Mouse (Mus musculus): ENCODE data around the gene Helz2. TPM values are rescaled to one million over a fixed set of nuclear protein-coding genes. Genes with fewer than 3 reads are reported as not detected.

The Helz2 gene
- total RNA-seq (2023) = 10 to 100 TPM; 48.9 to 62.2 TPM

DNA sequence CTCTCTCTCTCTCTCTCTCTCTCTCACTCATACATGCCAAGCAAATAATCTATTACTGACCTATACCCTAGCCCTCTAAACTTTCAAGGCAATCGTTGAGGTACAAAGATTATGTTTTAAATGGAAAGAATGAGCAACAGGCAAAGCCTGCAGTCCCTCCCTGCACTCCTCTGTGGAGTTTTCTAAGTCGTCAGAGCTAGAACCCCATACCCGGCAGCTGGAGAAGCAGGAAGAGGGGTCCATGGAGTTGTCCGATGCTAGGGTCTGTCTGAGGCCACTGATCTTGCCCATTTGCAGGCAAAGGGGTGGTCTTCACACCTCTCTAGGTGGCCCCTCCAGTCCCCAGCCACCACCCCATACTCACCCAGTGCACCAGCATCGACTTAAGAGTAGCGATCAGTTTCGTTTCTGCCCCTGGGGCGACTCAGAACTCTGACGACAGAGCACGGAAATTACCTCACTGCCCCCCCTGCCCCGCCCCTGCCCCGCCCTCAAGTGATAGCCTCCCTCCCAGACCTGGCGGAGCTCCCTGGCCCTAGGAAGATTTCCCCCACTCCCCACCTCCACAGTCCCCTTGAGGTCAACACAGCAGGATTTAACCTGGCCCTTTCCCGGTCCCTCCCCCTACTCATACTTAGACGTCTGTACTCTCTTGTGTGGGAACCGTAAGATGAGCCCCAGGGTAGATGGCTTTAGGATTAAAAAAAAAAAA, at the start of gene Helz2:
TSS of gene Helz2 (minus strand) at position 426 of the 712 bp plus-strand sequence.

DNA sequence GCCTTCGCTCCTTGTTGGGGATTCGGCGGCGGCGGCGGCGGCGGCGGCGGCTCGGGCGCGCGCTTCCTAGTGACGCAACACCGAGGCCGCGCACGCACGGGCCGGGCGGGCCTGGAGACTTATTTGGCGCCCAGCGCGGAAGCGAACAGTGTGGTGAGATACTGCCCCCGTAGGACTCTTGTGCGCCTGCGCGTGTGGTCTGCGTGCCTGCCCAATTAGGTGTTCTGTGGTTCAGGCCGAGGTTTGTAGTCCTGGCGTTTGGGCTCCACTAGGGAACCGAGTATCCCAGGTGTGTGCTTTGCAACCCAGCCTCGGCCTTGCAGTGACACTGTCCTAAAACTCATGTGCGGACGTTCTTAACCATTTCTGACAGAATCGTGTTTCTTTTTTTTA, 46.1 kb upstream of the Helz2 start, which contains the start of gene Gmeb2:
TSS of gene Gmeb2 (minus strand) at position 78 of the 393 bp plus-strand sequence.

DNA sequence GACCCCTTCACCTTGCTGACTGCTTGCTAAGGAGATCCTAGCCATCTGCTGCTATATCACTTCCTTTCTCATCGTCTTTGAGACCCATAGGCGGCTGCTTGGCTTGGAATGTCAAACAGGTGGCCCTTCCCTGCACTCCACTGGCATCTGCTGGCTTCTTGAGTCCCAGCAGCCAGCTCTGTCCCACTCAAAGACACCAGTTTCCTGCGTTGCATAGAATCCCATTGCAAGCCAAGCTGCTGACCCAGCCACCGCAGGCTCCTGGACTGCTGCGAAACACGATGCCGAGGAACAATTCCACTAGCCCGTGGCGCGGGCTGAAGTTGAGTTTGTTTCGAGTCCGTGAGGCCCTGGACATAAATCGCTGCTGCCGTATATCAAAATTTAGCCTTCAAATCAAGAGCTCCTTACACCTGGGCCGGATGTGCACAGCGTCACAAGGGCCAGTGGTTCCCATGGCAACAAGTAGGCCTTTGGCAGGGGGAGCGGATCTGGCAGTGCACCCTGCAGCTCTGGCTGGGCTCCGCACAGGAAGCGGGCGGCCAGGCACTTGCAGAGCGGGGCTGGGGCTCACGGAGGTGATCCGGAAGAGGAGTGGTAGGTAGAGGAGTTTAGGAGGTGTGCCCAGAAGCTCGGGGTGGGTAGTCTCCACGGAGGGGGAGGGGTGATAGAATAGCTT, 22.1 kb downstream of the Helz2 start, which contains the start of gene Fndc11:
TSS of gene Fndc11 (plus strand) at position 476 of the 679 bp plus-strand sequence.

DNA sequence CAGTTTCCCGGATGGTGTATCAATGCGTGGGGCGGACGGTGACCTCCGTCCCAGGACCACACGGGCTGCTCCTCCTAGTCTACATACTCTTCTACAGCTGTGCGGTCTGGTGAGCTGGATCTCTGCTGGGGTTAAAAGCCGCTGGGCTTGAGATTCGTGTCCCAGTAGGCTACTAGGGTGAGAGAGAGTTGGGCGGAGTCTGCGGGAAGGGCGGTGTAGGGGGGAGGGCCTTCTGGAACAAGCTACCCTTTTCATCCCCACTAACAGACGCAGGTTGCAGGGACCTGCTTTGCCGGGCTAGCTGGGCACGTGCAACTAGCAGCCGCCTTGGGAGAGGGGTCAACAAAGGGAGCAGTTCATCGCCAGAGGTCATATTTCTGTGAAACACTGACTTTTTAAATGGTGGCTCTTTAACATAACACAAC, 28.8 kb downstream of the Helz2 start, which contains the start of gene Srms:
TSS of gene Srms (minus strand) at position 165 of the 425 bp plus-strand sequence.

DNA sequence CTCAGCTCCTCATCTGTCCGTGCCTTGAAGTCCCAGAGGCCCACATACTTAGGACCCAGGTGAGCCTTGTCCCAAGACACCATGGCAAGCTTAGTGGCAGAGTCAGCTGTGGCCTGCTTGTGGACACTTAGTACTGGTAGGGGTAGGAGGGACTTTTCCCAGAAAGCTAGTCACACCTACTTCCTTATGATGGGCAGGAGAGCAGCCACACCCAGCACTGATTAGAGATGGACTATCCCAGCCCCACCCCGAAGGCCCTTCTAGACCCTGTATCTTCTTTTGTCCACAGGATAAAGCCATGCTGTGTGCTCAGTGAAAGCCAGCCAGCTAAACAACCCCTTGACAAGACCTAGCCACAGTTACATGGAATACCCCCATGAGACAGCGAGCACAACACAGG, 39.4 kb downstream of the Helz2 start, which contains the start of gene Ptk6:
TSS of gene Ptk6 (minus strand) at position 368 of the 400 bp plus-strand sequence.

DNA sequence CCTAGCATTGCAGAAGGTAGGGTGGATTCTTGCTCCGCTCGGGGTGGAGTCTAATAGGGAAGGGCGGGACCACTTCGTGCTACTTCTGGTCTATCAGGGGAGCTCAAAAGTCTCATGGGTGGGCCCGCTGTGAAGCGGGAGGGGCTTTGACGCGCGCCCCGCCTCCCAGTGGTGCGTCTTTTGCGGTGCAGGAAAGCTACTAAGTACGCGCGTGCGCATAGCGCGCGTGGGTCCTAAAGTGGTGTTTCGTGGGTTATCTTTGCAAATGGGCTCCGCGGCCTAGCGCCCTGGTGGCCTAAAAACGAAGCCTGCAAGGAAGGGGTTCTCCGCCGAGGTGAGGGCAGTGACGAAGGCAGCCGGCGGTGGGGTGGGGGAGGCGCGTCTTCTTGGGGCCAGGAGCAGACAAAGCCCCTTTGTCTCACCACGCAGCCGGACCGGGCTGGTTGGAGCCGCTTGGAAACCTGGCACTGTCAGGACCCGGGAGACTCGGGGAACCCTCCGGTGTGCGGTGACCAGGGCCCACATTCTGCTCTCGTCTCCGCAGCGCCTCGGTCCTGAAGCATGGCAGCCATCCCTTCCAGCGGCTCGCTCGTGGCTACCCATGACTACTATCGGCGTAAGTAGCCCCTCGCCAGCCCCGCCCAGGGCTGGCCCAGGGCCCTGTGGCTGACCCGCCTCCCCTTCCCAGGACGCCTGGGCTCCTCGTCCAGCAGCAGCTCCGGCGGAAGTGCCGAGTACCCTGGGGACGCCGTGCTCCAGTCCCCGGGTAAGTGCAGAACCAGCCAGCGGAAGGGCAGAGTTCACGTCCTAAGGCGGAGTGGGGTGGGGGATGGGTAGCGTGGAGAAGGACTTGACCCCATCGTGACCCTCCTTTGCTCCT, 54.5 kb downstream of the Helz2 start, which contains the start of gene Ppdpf:
TSS of gene Ppdpf (plus strand) at position 127 of the 880 bp plus-strand sequence.

Other genes starting within 250 kb of the Helz2 start
- not detected for gene Chrna4, start 198.5 kb downstream of the Helz2 start, total RNA-seq (2023)
- not detected for gene Kcnq2, start 106.7 kb downstream of the Helz2 start, total RNA-seq (2023)
- gene Eef1a2, start 85.0 kb downstream of the Helz2 start, total RNA-seq (2023) = under 1 TPM in 1 of 2 experiments, not detected in 1; 0.16 TPM
- gene Ppdpf, start 54.8 kb downstream of the Helz2 start, total RNA-seq (2023) = 10 to 100 TPM; 14.9 to 27.4 TPM
- gene Ptk6, start 39.2 kb downstream of the Helz2 start, total RNA-seq (2023) = not detected
- under 1 TPM in 1 of 2 experiments, not detected in 1; 0.13 TPM for gene Srms, start 28.8 kb downstream of the Helz2 start, total RNA-seq (2023)
- not detected for gene Fndc11, start 22.0 kb downstream of the Helz2 start, total RNA-seq (2023)
- 10 to 100 TPM; 30.5 to 31.6 TPM for gene Gmeb2, start 46.0 kb upstream of the Helz2 start, total RNA-seq (2023)
- gene Stmn3, start 72.5 kb upstream of the Helz2 start, total RNA-seq (2023) = not detected
- 10 to 100 TPM; 38.8 to 42.1 TPM for gene Rtel1, start 77.7 kb upstream of the Helz2 start, total RNA-seq (2023)
- 10 to 100 TPM; 23.4 to 24.6 TPM for gene Zgpat, start 122.9 kb upstream of the Helz2 start, total RNA-seq (2023)
- gene Arfrp1, start 123.4 kb upstream of the Helz2 start, total RNA-seq (2023) = 10 to 100 TPM; 33.2 to 37.4 TPM
- 10 to 100 TPM; 24.6 to 31.5 TPM for gene Lime1, start 138.1 kb upstream of the Helz2 start, total RNA-seq (2023)
- gene Zbtb46, start 217.4 kb upstream of the Helz2 start, total RNA-seq (2023) = 1 to 10 TPM in 1 of 2 experiments, under 1 TPM in 1; 0.95 to 1.6 TPM